Mouse (Mus musculus) activated CD4-positive, CD25-positive, alpha-beta regulatory T cell, adult 4 months (primary cell): Measurements from ENCODE around the gene Atg2a. TPM values are rescaled to one million over a fixed set of nuclear protein-coding genes. Genes with fewer than 3 reads are reported as not detected.
"Not testable (repeated sequence)": the region's sequence is repeated elsewhere in the genome, so short reads cannot be mapped to it uniquely, and the experiment has no call there.

Experiments
- ATAC-seq: one replicate; pipeline ENCODE4 v1.8.0; 2017
- polyA plus RNA-seq, 2 experiments: library from polyadenylated mRNA; unstranded; fragments of 100-300 nt; shearing (Covaris generic); gene quantifications; one replicate each; pipeline ENCODE4 v1.2.1; 2017

Gene Atg2a
- polyA plus RNA-seq, 2 experiments from 2014 or later, result 7.4 to 17.2 TPM

- peak; percentile 87 for ATAC-seq
Observed at GRCm38 (mm10) chr19:6276426-6277421, 35.3 kb downstream of the Atg2a start, which contains the start of gene Ehd1. Ehd1 (plus strand) TSS chr19:6276725.

- no peak for ATAC-seq
Observed at GRCm38 (mm10) chr19:6277661-6278438, 36.4 kb downstream of the Atg2a start.

- no peak for ATAC-seq
Observed at GRCm38 (mm10) chr19:6278439-6279073, 37.1 kb downstream of the Atg2a start.

- ATAC-seq, result no peak
Observed at GRCm38 (mm10) chr19:6279481-6280144, 38.1 kb downstream of the Atg2a start.

- ATAC-seq, result no peak
Observed at GRCm38 (mm10) chr19:6280554-6280953, 39.1 kb downstream of the Atg2a start.

- ATAC-seq, result no peak
Observed at GRCm38 (mm10) chr19:6281122-6282020, 39.9 kb downstream of the Atg2a start.

- no peak for ATAC-seq
Observed at GRCm38 (mm10) chr19:6283001-6283400, 41.5 kb downstream of the Atg2a start.

GRCm38 (mm10) chr19:6284502-6284901 is 43.0 kb downstream of the Atg2a start:
- no peak for ATAC-seq

- ATAC-seq, result no peak
Observed at GRCm38 (mm10) chr19:6285226-6285625, 43.8 kb downstream of the Atg2a start.

- ATAC-seq, result no peak
Observed at GRCm38 (mm10) chr19:6285632-6286433, 44.4 kb downstream of the Atg2a start.

- ATAC-seq, result no peak
Observed at GRCm38 (mm10) chr19:6286434-6287401, 45.2 kb downstream of the Atg2a start.

GRCm38 (mm10) chr19:6288236-6288894 is 46.9 kb downstream of the Atg2a start:
- no peak for ATAC-seq

- ATAC-seq, result no peak
Observed at GRCm38 (mm10) chr19:6289696-6290238, 48.3 kb downstream of the Atg2a start.

- not testable (repeated sequence) for ATAC-seq
Observed at GRCm38 (mm10) chr19:6290720-6291116, 49.2 kb downstream of the Atg2a start.

- ATAC-seq, result no peak
Observed at GRCm38 (mm10) chr19:6291117-6291781, 49.8 kb downstream of the Atg2a start.

GRCm38 (mm10) chr19:6292262-6292661 is 50.8 kb downstream of the Atg2a start:
- ATAC-seq, result no peak

- no peak for ATAC-seq
Observed at GRCm38 (mm10) chr19:6294301-6294700, 52.8 kb downstream of the Atg2a start.
